Mouse (Mus musculus) liver, embryonic 14.5 days (tissue): Measurements from ENCODE around the gene Trio. TPM values are rescaled to one million over a fixed set of nuclear protein-coding genes. Genes with fewer than 3 reads are reported as not detected.
A peak's percentile ranks its signal among the peaks of the same experiment; 100 is the strongest.

Experiments
- ATAC-seq: fragments of 200-750 bp; cut with Nextera tagmentation; 2 replicates; pipeline ENCODE4 v1.8.0; 2017; ENCODE audit warnings: moderate number of reproducible peaks, mild to moderate bottlenecking, moderate library complexity; ENCODE audit not compliant: insufficient read depth
- DNase-seq, 3 experiments: peaks; one replicate each; pipeline ENCODE4 v3.0.0-alpha.2; 2012 to 2013; ENCODE audit warnings: low read depth in 3 of 3, low spot score in 3 of 3
- H3K27ac ChIP-seq: fragments of 300-500 bp; sonication (generic); 2 replicates; pipeline ENCODE4 v1.5.1; 2014; ENCODE audit warnings: moderate library complexity, mild to moderate bottlenecking, control low read depth, inconsistent platforms
- H3K27me3 ChIP-seq: fragments of 300-500 bp; sonication (generic); 2 replicates; pipeline ENCODE4 v1.6.1; 2014; ENCODE audit warnings: mild to moderate bottlenecking, low read length, moderate library complexity; ENCODE audit not compliant: control insufficient read depth, insufficient read depth
- H3K36me3 ChIP-seq: fragments of 300-500 bp; sonication (generic); replicated peaks from 2 replicates; pipeline ENCODE4 v1.6.1; 2014; ENCODE audit warnings: low read depth; ENCODE audit not compliant: control insufficient read depth, insufficient read depth
- H3K4me1 ChIP-seq, 2 experiments: fragments of 200-500 bp in 1 of 2; fragments of 300-500 bp in 1 of 2; sonication (generic) in 1 of 2; replicated peaks; 2 replicates each; pipeline ENCODE4 v1.6.1; 2012 to 2014; ENCODE audit warnings: antibody characterized with exemption in 1 of 2, inconsistent platforms in 1 of 2, low read length in 1 of 2; ENCODE audit not compliant: control insufficient read depth in 2 of 2, insufficient read depth in 2 of 2
- H3K4me2 ChIP-seq: fragments of 300-500 bp; sonication (generic); 2 replicates; pipeline ENCODE4 v1.6.1; 2014; ENCODE audit warnings: low read depth, mild to moderate bottlenecking, control low read depth, moderate library complexity
- H3K4me3 ChIP-seq, 2 experiments: fragments of 200-500 bp in 1 of 2; fragments of 300-500 bp in 1 of 2; sonication (generic) in 1 of 2; 2 replicates each; pipeline ENCODE4 v1.5.1; 2012 to 2014; ENCODE audit warnings: low read depth in 2 of 2, low read length in 2 of 2, mild to moderate bottlenecking in 2 of 2, control low read depth in 1 of 2, inconsistent platforms in 1 of 2, moderate library complexity in 1 of 2; ENCODE audit not compliant: insufficient read depth in 1 of 2
- H3K9ac ChIP-seq: fragments of 300-500 bp; sonication (generic); replicated peaks from 2 replicates; pipeline ENCODE4 v1.6.1; 2014; ENCODE audit warnings: mild to moderate bottlenecking, control low read depth, moderate library complexity
- H3K9me3 ChIP-seq: fragments of 300-500 bp; sonication (generic); 2 replicates; pipeline ENCODE4 v1.6.1; 2016; ENCODE audit warnings: low read length, mixed read lengths; ENCODE audit not compliant: control insufficient read depth
- CTCF ChIP-seq: IDR thresholded peaks from 2 replicates; pipeline ENCODE4 v1.5.1; 2016; ENCODE audit warnings: antibody characterized with exemption, low read depth, control low read depth
- EP300 ChIP-seq: IDR thresholded peaks from 2 replicates; pipeline ENCODE4 v1.6.1; 2016; ENCODE audit warnings: antibody characterized with exemption, low read depth
- WGBS: fragments of 180-500 bp; shearing (Covaris S2); extraction: QIAGEN DNeasy Blood & Tissue Kit; methylation state at CpG from one replicate; pipeline ENCODE4 v1.1.7; 2014; ENCODE audit not compliant: insufficient replicate concordance; 5-methylcytosine and 5-hydroxymethylcytosine counted together
- polyA plus RNA-seq, 2 experiments: library from polyadenylated mRNA; depleted of rRNA in 1 of 2; stranded (reverse) in 1 of 2; unstranded in 1 of 2; fragments of >200 nt; fragmentation: Nextera tagmentation in 1 of 2; extraction: Ambion mirVana in 1 of 2; gene quantifications; 2 replicates each; pipeline versions ENCODE4 v1.2.1 to v1.2.3; 2012 to 2014

Trio gene
- polyA plus RNA-seq, 2 experiments = 2.6 to 6.0 TPM

DNA sequence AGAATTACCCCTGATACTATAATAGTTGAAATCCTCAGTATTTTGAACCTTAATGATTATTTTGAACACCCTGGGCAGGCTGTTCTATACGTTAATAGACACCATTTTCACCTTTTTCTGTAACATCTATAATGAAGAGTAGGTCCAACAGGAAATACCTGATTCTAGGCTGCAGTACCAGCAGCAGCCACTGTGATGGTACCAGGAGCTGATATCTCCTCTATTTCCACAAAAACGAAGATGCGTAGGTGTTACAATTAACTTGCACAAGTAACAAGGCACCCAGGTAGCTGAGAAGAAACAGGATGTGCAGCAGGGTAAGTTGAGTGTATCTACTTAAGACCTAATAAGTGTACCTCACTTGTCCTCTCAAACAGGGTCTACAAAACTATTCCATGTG, 77.8 kb downstream of the Trio start:
- Histone ChIP-seq H3K27ac (no peak overlapping the region), H3K36me3 (no peaks in the 10 kb centered on the region), H3K4me3 (no peak overlapping the region), H3K9ac (no peak overlapping the region), H3K27me3 (no peaks in the 10 kb centered on the region), H3K4me1 (no peaks in the 10 kb centered on the region), H3K9me3 (no peaks in the 10 kb centered on the region), H3K4me2 (no peak overlapping the region)
- DNase-seq = no peak
- TF ChIP-seq CTCF (peak; percentile 33; the same call in 1 of the 2 replicates), EP300 (no peak)
- ATAC-seq = no peak
- WGBS = 64% methylated on average over 3 of the region's 3 CpGs

DNA sequence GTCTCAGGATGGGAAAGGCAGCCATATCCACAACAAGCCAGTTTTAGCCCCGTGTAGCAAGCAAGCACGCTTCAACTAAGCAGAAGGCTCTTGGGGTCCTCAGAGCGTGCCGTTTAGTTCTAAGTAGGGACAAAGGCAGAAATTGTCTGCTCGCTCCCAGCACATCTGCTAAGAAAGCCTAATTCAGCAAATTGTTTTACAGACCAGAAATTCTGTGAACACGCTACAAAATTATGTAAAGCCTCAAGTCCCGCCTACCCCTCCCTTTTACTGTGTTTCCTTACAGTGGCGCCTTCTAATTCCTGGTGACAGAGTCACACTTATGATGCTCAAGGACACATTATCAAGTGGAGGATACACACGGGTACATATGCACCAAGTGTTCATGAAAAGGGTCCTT, 80.1 kb downstream of the Trio start:
- H3K36me3 ChIP-seq = no peaks in the 10 kb centered on the region
- H3K4me1 ChIP-seq = 0 out of 4 replicates have a peak, but pooled peaks cover 0 to 1% of the 10 kb centered on the region in 2 experiments
- no peak overlapping the region for H3K9ac ChIP-seq
- ATAC-seq (no peak), DNase-seq (no peak)
- no peaks in the 10 kb centered on the region for H3K9me3 ChIP-seq
- no peak overlapping the region for H3K4me2 ChIP-seq
- TF ChIP-seq EP300 (no peak), CTCF (no peak)
- H3K4me3 ChIP-seq = no peak overlapping the region
- H3K27me3 ChIP-seq = no peaks in the 10 kb centered on the region
- 67% methylated on average over 9 of the region's 9 CpGs for WGBS
- no peak overlapping the region for H3K27ac ChIP-seq

DNA sequence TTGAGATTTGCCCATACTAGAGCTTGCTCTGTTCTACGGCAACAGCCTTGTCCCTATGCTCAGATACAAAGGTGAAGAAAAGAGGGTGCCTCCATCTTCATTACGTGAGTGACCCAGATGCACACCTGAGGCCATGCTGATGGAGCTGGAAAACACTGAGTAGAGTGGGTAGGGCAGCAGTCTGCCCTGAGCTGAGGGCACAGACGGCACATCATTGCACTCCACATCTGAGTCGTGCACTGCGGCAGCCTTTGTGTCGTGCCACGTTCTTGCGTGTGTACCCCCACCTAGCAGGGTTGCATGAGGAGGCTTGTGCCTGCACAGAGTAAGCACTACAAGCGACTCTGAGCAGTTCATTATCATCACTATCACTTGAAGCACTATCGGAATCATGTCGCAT, 80.8 kb downstream of the Trio start:
- DNase-seq (no peak), ATAC-seq (no peak)
- no peak for TF ChIP-seq EP300
- no peak for TF ChIP-seq CTCF
- Histone ChIP-seq H3K4me3 (no peak overlapping the region), H3K27me3 (no peaks in the 10 kb centered on the region), H3K9me3 (no peaks in the 10 kb centered on the region), H3K4me2 (no peak overlapping the region), H3K36me3 (no peaks in the 10 kb centered on the region), H3K4me1 (0 out of 4 replicates have a peak, but pooled peaks cover 0 to 2% of the 10 kb centered on the region in 2 experiments), H3K27ac (no peak overlapping the region), H3K9ac (no peak overlapping the region)
- WGBS = 76% methylated on average over 11 of the region's 11 CpGs

DNA sequence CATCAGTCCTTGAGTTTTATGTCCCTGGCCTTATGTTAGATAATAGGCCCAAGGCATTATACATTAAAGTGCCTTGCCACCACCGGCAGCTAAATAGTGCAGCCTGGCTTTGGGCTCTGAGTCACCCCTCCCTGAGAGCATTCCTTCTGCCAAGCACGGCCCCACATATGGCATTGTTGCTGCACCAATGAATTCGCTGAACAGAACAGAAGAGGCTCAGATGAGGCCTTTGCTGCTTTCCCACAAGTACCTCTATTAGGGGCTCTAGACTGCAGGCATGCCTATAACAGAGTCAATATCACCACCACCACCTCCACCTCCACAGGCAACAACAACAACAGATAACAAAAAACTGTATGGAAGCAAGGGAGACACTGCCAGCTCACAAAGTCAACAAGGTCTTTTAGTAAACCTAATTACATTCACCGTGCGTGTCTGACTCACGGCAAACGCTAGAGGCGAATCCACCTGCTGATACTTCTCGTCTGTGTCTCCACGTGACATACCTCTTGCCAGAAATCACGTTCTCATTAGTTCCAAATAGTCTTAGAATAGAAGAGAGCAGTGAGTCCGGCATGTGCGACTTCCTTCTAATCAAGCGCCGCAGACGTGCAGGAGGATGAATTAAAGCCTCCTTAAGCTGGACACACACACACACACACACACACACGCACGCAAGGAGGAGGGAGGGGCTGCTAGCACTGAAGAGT, 82.0 kb downstream of the Trio start:
- H3K27me3 ChIP-seq = no peaks in the 10 kb centered on the region
- ATAC-seq (no peak), DNase-seq (no peak)
- no peak overlapping the region for H3K27ac ChIP-seq
- no peak for TF ChIP-seq EP300
- no peak for TF ChIP-seq CTCF
- no peak overlapping the region for H3K4me3 ChIP-seq
- H3K9me3 ChIP-seq = no peaks in the 10 kb centered on the region
- no peak overlapping the region for H3K4me2 ChIP-seq
- H3K9ac ChIP-seq = no peak overlapping the region
- 68% methylated on average over 18 of the region's 18 CpGs for WGBS
- 0 out of 4 replicates have a peak, but pooled peaks cover 0 to 2% of the 10 kb centered on the region in 2 experiments for H3K4me1 ChIP-seq
- H3K36me3 ChIP-seq = no peaks in the 10 kb centered on the region

DNA sequence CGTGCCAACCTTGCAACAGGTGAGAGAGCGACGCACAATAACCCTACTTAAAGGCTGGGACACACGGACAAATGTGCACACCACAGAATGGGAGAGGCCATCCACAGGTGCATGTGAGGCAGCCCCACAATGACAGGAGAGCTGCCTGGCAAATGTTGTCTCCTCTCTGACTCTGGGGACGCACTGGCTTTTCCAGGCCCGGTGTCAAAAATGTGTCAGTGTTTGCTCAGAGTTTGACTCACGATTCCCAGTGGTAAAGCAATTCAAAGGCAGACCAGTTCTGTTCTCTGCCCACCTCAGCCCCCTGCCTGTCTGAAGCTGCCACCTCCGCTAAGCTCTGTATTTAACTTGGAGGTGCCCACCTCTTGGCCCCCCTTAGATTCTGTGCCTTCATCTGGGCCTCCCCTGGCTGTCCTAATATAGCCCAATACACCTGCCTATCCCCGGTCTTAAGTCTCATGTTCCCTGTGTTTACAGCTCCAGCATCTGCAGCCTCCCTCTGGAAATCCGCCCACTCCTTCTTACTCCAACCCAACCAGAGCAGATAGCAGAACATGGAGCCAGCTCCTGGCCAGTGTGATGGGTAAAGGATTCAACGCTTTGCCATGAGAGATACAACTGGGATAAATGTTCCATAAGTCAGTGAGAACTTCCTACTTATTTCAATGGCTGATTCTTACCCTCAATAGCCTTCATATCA, 83.3 kb downstream of the Trio start:
- TF ChIP-seq EP300 = no peak
- no peak for TF ChIP-seq CTCF
- H3K9ac ChIP-seq = no peak overlapping the region
- WGBS = 73% methylated on average over 11 of the region's 11 CpGs
- H3K4me1 ChIP-seq = 0 out of 4 replicates have a peak, but pooled peaks cover 0 to 2% of the 10 kb centered on the region in 2 experiments
- no peaks in the 10 kb centered on the region for H3K27me3 ChIP-seq
- no peak for DNase-seq
- H3K4me2 ChIP-seq = no peak overlapping the region
- no peak overlapping the region for H3K27ac ChIP-seq
- no peak for ATAC-seq
- H3K9me3 ChIP-seq = no peaks in the 10 kb centered on the region
- H3K4me3 ChIP-seq = no peak overlapping the region
- H3K36me3 ChIP-seq = no peaks in the 10 kb centered on the region
